Mouse (Mus musculus) kidney, embryonic 16.5 days (tissue): ENCODE measurements around the gene Hba-a1. TPM values are rescaled to one million over a fixed set of nuclear protein-coding genes. Genes with fewer than 3 reads are reported as not detected.

Experiments
- ATAC-seq: fragments of 200-750 bp; cut with Nextera tagmentation; 2 replicates; pipeline ENCODE4 v1.8.0; 2017; ENCODE audit warnings: moderate TSS enrichment; ENCODE audit not compliant: low FRiP score, low TSS enrichment
- H3K27ac ChIP-seq: fragments of 300-500 bp; sonication (generic); 2 replicates; pipeline ENCODE4 v1.5.1; 2014; ENCODE audit warnings: low read length
- H3K27me3 ChIP-seq: fragments of 300-500 bp; sonication (generic); 2 replicates; pipeline ENCODE4 v1.6.1; 2014; ENCODE audit warnings: low read length, control low read depth, mixed read lengths; ENCODE audit not compliant: insufficient read depth
- H3K36me3 ChIP-seq: fragments of 300-500 bp; sonication (generic); 2 replicates; pipeline ENCODE4 v1.6.1; 2014; ENCODE audit warnings: low read length, control low read depth, mixed read lengths; ENCODE audit not compliant: insufficient read depth
- H3K4me1 ChIP-seq: fragments of 300-500 bp; sonication (generic); 2 replicates; pipeline ENCODE4 v1.6.1; 2014; ENCODE audit warnings: low read length, control low read depth, mixed read lengths; ENCODE audit not compliant: insufficient read depth
- H3K4me2 ChIP-seq: fragments of 300-500 bp; sonication (generic); replicated peaks from 2 replicates; pipeline ENCODE4 v1.6.1; 2014; ENCODE audit warnings: low read depth, low read length
- H3K4me3 ChIP-seq: fragments of 300-500 bp; sonication (generic); 2 replicates; pipeline ENCODE4 v1.5.1; 2014; ENCODE audit warnings: mild to moderate bottlenecking, low read length
- H3K9ac ChIP-seq: fragments of 300-500 bp; sonication (generic); replicated peaks from 2 replicates; pipeline ENCODE4 v1.6.1; 2014; ENCODE audit warnings: low read length
- H3K9me3 ChIP-seq: fragments of 300-500 bp; sonication (generic); 2 replicates; pipeline ENCODE4 v1.6.1; 2016; ENCODE audit warnings: low read length, control low read depth
- WGBS: fragments of 180-500 bp; shearing (Covaris S2); extraction: QIAGEN DNeasy Blood & Tissue Kit; methylation state at CpG from one replicate; pipeline ENCODE4 v1.1.7; 2014; 5-methylcytosine and 5-hydroxymethylcytosine counted together
- polyA plus RNA-seq: library from polyadenylated mRNA; unstranded; fragments of >200 nt; fragmentation: Nextera tagmentation; extraction: Ambion mirVana; gene quantifications from 2 replicates; pipeline ENCODE4 v1.2.1, GENCODE M21; 2015

The Hba-a1 gene
- polyA plus RNA-seq, 1 experiment from 2014 or later: 4,198 TPM

GRCm38 (mm10) chr11:32331861-32332260 is 48.5 kb downstream of the Hba-a1 start:
- 67% methylated on average over 5 of the region's 5 CpGs for WGBS

GRCm38 (mm10) chr11:32333235-32333634 is 49.9 kb downstream of the Hba-a1 start:
- peaks cover 9% of the 10 kb centered on the region; the same call in 1 of the 2 replicates for H3K9me3 ChIP-seq
- WGBS: 74% methylated on average over 2 of the region's 2 CpGs
- H3K27me3 ChIP-seq: no peaks in the 10 kb centered on the region
- no peak overlapping the region for H3K4me3 ChIP-seq
- no peak overlapping the region for H3K27ac ChIP-seq
- no peak overlapping the region for H3K9ac ChIP-seq
- no peak overlapping the region for H3K4me2 ChIP-seq
- no peaks in the 10 kb centered on the region for H3K36me3 ChIP-seq
- no peak for ATAC-seq
- H3K4me1 ChIP-seq: peaks cover 12% of the 10 kb centered on the region

More at GRCm38 (mm10) chr11:32331861-32332260, 48.5 kb downstream of the Hba-a1 start:
- no peak for ATAC-seq
- Histone ChIP-seq H3K4me1 (peaks cover 12% of the 10 kb centered on the region), H3K9me3 (peaks cover 7% of the 10 kb centered on the region; the same call in 1 of the 2 replicates), H3K27me3 (no peaks in the 10 kb centered on the region), H3K4me2 (no peak overlapping the region), H3K27ac (no peak overlapping the region), H3K9ac (no peak overlapping the region), H3K36me3 (no peaks in the 10 kb centered on the region), H3K4me3 (no peak overlapping the region)

Other genes with a start within 250 kb of the Hba-a1 start
- gene Il9r, start 83.2 kb upstream of the Hba-a1 start, polyA plus RNA-seq: 0.04 TPM in 1 of 2 replicates, not detected in the other
- 56.6 and 61.1 TPM in 2 replicates for gene Snrnp25, start 78.1 kb upstream of the Hba-a1 start, polyA plus RNA-seq
- gene Rhbdf1, start 61.2 kb upstream of the Hba-a1 start, polyA plus RNA-seq: 61.9 and 62.1 TPM in 2 replicates
- gene Mpg, start 57.0 kb upstream of the Hba-a1 start, polyA plus RNA-seq: 38.3 and 42.4 TPM in 2 replicates
- 50.2 and 50.8 TPM in 2 replicates for gene Nprl3, start 15.8 kb upstream of the Hba-a1 start, polyA plus RNA-seq
- 20.0 and 23.7 TPM in 2 replicates for gene Hba-x, start 7.1 kb upstream of the Hba-a1 start, polyA plus RNA-seq
- 1.1 and 1.5 TPM in 2 replicates for gene Hbq1b, start 3.5 kb downstream of the Hba-a1 start, polyA plus RNA-seq
- 10,418 and 11,416 TPM in 2 replicates for gene Hba-a2, start 13.0 kb downstream of the Hba-a1 start, polyA plus RNA-seq
- 0.37 and 0.78 TPM in 2 replicates for gene Hbq1a, start 16.6 kb downstream of the Hba-a1 start, polyA plus RNA-seq
- gene Sh3pxd2b, start 64.3 kb downstream of the Hba-a1 start, polyA plus RNA-seq: 17.7 and 20.8 TPM in 2 replicates
- 45.1 and 45.6 TPM in 2 replicates for gene Ubtd2, start 171.9 kb downstream of the Hba-a1 start, polyA plus RNA-seq
- gene Efcab9, start 248.6 kb downstream of the Hba-a1 start, polyA plus RNA-seq: 0.47 and 0.68 TPM in 2 replicates
- 5.6 and 6.5 TPM in 2 replicates for gene Stk10, start 249.8 kb downstream of the Hba-a1 start, polyA plus RNA-seq